Mouse (Mus musculus): ENCODE measurements around the gene Tff1. TPM values are rescaled to one million over a fixed set of nuclear protein-coding genes. Genes with fewer than 3 reads are reported as not detected.

Tff1 gene
- polyA plus RNA-seq, 1 experiment = not detected

DNA sequence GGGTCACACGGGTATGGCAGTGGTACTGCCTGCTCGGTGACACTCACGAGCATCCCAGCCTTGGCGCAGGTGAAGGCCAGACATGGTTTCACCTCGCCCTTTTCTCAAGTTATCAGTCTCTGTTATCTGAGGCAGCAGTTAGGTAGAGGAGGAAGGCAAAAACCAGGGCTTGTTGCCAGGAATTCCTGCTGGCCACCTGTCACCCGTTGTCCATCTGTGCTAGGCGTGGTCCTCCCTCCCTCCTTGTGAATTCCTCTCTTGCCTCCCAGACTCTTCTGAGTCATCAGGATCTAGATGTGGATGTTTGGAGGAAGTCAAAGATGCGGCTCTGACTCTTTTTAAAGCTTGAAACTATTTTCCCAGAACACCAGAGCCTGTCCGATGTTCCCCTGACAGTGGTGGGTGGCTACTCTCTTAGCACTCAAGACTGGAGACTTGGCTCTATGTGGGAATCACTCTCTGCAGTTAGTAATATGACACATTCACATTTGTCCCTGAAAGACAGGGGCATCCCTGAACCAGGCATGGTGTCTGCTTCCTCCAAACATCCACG is 33.7 kb downstream of the Tff1 start:
- no peaks in the 10 kb centered on the region for H3K27me3 ChIP-seq (ENCODE audit: control insufficient read depth, insufficient read depth, low read length)
- no peak overlapping the region for H3K4me3 ChIP-seq (ENCODE audit: extremely low read depth, insufficient read depth, insufficient read length)
- no peak overlapping the region for H3K27ac ChIP-seq (ENCODE audit: insufficient read depth, low read length)
- H3K4me1 ChIP-seq (ENCODE audit: control insufficient read depth, insufficient read depth, insufficient read length) = no peaks in the 10 kb centered on the region
- WGBS = 87% methylated on average over 10 of the region's 10 CpGs
- TF ChIP-seq CTCF (IDR thresholded peaks at IDR 0.05; ENCODE audit: extremely low read depth, insufficient read depth, insufficient read length, insufficient replicate concordance) (no peak), POLR2A (IDR thresholded peaks at IDR 0.05; ENCODE audit: low read depth, low read length) (no peak)
- no peaks in the 10 kb centered on the region for H3K36me3 ChIP-seq (ENCODE audit: control insufficient read depth, insufficient read depth, low read length)
- DNase-seq (ENCODE audit: low read depth in 1 of 2, low spot score in 2 of 2) = no peak

DNA sequence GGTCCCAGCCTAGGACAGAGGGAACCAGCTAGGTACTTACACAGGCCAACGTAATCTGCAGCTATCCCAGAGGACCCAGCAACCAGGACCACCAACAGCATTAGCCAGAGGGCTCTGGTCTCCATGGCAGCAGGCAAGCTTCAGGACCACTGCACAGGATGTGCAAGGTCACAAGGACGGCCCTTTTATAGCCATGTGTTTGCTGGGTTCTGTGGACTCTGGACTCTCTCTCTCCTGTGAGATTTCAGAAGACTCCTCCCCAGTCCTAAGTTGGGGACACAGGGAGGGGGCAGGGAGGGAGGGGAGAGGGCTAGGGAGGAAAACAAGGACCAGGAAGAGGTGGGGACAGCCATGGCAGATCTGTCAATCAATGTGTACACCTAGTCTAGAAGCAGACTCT is 35.6 kb downstream of the Tff1 start, which contains the start of gene Tff3:
Gene Tff3 (minus strand): TSS at position 195 of the 400 bp plus-strand sequence.
- no peaks in the 10 kb centered on the region for H3K27me3 ChIP-seq (ENCODE audit: control insufficient read depth, insufficient read depth, low read length)
- no peak within 1 kb of the TSS for H3K4me3 ChIP-seq (ENCODE audit: extremely low read depth, insufficient read depth, insufficient read length)
- TF ChIP-seq CTCF (IDR thresholded peaks at IDR 0.05; ENCODE audit: extremely low read depth, insufficient read depth, insufficient read length, insufficient replicate concordance) (no peak), POLR2A (IDR thresholded peaks at IDR 0.05; ENCODE audit: low read depth, low read length) (no peak)
- WGBS = 55% methylated on average over 2 of the region's 2 CpGs
- DNase-seq (ENCODE audit: low read depth in 1 of 2, low spot score in 2 of 2) = no peak
- no peaks in the 10 kb centered on the region for H3K36me3 ChIP-seq (ENCODE audit: control insufficient read depth, insufficient read depth, low read length)
- peaks cover 3% of the 10 kb centered on the region; the same call in 1 of the 2 replicates for H3K4me1 ChIP-seq (ENCODE audit: control insufficient read depth, insufficient read depth, insufficient read length)
- H3K27ac ChIP-seq (ENCODE audit: insufficient read depth, low read length) = no peak within 1 kb of the TSS

DNA sequence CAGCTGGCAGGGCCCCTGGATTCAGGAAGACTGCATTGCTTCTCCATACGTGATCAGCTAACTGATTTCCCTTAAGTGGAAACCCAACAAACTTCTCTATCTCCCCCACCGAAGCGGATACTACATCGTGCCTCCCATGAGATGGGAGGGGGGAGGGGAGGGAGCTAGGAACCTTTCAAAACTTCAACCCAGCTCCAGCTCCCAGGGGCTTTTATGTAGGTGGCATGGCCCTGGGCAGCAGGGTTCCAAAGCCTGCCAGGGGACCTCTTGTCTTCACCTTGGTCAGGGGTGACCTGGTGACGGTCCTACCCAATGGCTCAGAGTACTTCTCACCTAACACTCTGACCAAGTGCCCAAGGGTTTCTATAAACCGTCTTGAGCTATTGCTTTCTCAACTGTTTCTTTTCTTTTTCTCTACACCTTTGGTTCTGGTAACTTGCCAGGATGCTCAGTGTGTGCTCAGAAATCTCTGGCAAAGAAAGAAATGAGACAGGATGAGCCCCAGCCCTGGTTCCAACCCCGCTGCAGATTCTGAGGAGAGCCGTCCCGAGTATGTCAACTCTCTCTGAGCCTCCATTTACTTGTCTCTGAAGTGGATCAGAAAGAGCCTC is 36.3 kb downstream of the Tff1 start:
- no peak for TF ChIP-seq POLR2A (IDR thresholded peaks at IDR 0.05; ENCODE audit: low read depth, low read length)
- H3K4me3 ChIP-seq (ENCODE audit: extremely low read depth, insufficient read depth, insufficient read length) = no peak overlapping the region
- H3K36me3 ChIP-seq (ENCODE audit: control insufficient read depth, insufficient read depth, low read length) = no peaks in the 10 kb centered on the region
- DNase-seq (ENCODE audit: low read depth in 1 of 2, low spot score in 2 of 2) = no peak
- no peaks in the 10 kb centered on the region for H3K27me3 ChIP-seq (ENCODE audit: control insufficient read depth, insufficient read depth, low read length)
- 82% methylated on average over 9 of the region's 9 CpGs for WGBS
- H3K27ac ChIP-seq (ENCODE audit: insufficient read depth, low read length) = no peak overlapping the region
- peaks cover 3% of the 10 kb centered on the region; the same call in 1 of the 2 replicates for H3K4me1 ChIP-seq (ENCODE audit: control insufficient read depth, insufficient read depth, insufficient read length)

DNA sequence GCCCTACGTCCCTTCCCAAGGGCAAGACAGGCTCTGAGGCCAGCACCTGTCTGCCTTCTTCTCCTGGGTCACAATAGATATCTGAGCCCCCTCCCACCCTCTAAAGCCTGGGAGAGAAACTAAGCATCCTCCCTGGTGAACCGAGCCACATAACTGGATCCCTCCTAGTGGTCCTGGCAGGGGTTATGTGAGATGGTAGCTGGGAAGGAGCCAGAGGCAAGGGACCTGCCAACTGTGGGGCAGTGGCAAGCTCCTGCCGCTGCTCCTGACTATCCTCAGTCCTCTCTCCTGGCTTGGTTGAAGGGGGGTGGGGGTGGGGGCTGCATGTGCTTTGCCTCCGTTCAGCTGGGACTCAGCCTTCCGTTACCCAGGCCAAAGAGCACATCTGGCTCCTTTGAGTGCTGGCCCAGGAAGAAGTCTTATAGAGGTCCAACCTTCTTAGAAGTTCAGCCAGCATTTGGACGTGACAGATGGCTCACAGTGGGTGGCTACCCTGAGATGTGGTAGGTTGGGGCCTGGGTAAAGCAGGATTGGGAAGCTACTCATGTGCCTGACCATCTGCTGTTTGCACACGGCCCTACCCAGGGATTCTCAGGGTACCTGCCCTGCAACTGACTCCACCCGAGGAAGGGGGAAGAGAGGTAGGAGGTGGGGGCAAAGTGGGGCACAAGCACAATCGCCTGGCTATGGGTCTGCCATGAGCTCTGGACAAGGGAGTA is 39.4 kb downstream of the Tff1 start:
- Histone ChIP-seq H3K4me3 (ENCODE audit: extremely low read depth, insufficient read depth, insufficient read length) (no peak overlapping the region), H3K27me3 (ENCODE audit: control insufficient read depth, insufficient read depth, low read length) (no peaks in the 10 kb centered on the region), H3K27ac (ENCODE audit: insufficient read depth, low read length) (no peak overlapping the region), H3K36me3 (ENCODE audit: control insufficient read depth, insufficient read depth, low read length) (no peaks in the 10 kb centered on the region), H3K4me1 (ENCODE audit: control insufficient read depth, insufficient read depth, insufficient read length) (peaks cover 3% of the 10 kb centered on the region; the same call in 1 of the 2 replicates)
- no peak for DNase-seq (ENCODE audit: low read depth in 1 of 2, low spot score in 2 of 2)
- TF ChIP-seq CTCF (IDR thresholded peaks at IDR 0.05; ENCODE audit: extremely low read depth, insufficient read depth, insufficient read length, insufficient replicate concordance) (no peak), POLR2A (IDR thresholded peaks at IDR 0.05; ENCODE audit: low read depth, low read length) (no peak)
- 62% methylated on average over 9 of the region's 9 CpGs for WGBS

DNA sequence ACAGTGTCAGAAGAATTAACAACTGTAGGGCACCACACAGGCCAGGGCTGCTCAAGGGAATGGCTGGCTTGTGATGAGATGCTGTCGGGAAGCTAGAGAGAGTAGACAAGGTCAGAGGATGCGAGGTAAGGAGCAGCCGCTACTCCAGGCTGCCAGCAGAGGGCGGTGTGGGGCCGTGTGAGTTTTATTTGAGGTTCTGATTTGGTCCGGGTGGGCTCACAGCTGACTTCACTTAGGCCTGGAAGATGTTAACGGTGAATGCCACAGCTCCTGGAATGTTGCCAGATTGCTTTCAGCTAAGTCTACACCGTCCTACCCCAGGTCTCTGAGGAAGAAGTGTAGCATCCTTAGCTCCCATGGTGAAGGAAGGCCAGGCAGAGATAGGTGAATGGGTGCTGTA is 43.1 kb downstream of the Tff1 start:
- TF ChIP-seq POLR2A (IDR thresholded peaks at IDR 0.05; ENCODE audit: low read depth, low read length) (no peak), CTCF (IDR thresholded peaks at IDR 0.05; ENCODE audit: extremely low read depth, insufficient read depth, insufficient read length, insufficient replicate concordance) (peak; percentile 92)
- H3K4me1 ChIP-seq (ENCODE audit: control insufficient read depth, insufficient read depth, insufficient read length) = peaks cover 3% of the 10 kb centered on the region; the same call in 1 of the 2 replicates
- WGBS = 8% methylated on average over 8 of the region's 8 CpGs
- no peak overlapping the region for H3K4me3 ChIP-seq (ENCODE audit: extremely low read depth, insufficient read depth, insufficient read length)
- H3K27ac ChIP-seq (ENCODE audit: insufficient read depth, low read length) = no peak overlapping the region
- H3K27me3 ChIP-seq (ENCODE audit: control insufficient read depth, insufficient read depth, low read length) = no peaks in the 10 kb centered on the region
- peak; percentile 9 to 30 for DNase-seq (ENCODE audit: low read depth in 1 of 2, low spot score in 2 of 2)
- H3K36me3 ChIP-seq (ENCODE audit: control insufficient read depth, insufficient read depth, low read length) = peaks cover 11% of the 10 kb centered on the region

DNA sequence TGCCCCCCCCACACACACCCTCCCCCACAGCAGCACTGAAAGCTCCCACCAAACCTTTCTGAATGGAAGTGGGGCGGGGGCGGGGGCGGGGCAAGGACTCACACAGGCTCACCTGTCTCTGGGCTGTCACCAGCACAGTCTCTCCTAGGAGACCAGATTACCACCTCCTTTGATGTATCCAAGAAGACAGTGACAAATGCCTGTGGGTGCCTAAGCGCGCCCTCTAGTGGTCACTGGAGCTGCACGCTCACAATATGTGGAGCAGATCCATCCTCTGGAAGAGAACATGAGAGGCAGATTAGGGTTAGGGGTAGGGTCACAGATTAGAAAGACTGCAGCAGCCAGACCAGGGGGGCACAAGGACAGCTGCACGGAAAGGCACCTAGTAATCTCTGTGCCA is 45.6 kb downstream of the Tff1 start:
- peak; percentile 39 to 75 for DNase-seq (ENCODE audit: low read depth in 1 of 2, low spot score in 2 of 2)
- TF ChIP-seq POLR2A (IDR thresholded peaks at IDR 0.05; ENCODE audit: low read depth, low read length) = no peak
- TF ChIP-seq CTCF (IDR thresholded peaks at IDR 0.05; ENCODE audit: extremely low read depth, insufficient read depth, insufficient read length, insufficient replicate concordance) = peak; percentile 90; the same call in 1 of the 2 replicates
- H3K27ac ChIP-seq (ENCODE audit: insufficient read depth, low read length) = no peak overlapping the region
- 10% methylated on average over 7 of the region's 7 CpGs for WGBS
- H3K4me1 ChIP-seq (ENCODE audit: control insufficient read depth, insufficient read depth, insufficient read length) = no peaks in the 10 kb centered on the region
- no peak overlapping the region for H3K4me3 ChIP-seq (ENCODE audit: extremely low read depth, insufficient read depth, insufficient read length)
- H3K36me3 ChIP-seq (ENCODE audit: control insufficient read depth, insufficient read depth, low read length) = peaks cover 27% of the 10 kb centered on the region
- no peaks in the 10 kb centered on the region for H3K27me3 ChIP-seq (ENCODE audit: control insufficient read depth, insufficient read depth, low read length)

DNA sequence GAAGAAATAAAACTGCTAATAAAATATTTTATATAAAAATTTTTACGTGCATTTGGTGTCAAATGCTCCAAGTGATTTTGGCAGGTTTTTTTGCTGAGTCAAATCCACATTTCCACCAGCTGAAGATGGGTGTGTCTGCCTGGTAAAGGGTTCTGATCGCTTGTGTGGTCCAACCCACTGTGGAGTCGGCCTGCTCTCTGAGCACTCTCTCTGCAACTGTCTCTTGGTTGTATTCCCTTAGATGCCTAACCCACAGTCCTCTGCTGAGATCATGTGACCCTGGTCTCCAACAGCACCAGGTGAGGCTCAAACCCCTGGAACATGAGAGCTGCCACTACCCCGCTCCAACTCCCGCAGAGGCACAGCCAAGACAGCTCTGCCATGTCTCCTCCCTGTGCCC is 47.1 kb downstream of the Tff1 start:
- WGBS = 82% methylated on average over 5 of the region's 5 CpGs
- no peak overlapping the region for H3K27ac ChIP-seq (ENCODE audit: insufficient read depth, low read length)
- no peaks in the 10 kb centered on the region for H3K4me1 ChIP-seq (ENCODE audit: control insufficient read depth, insufficient read depth, insufficient read length)
- no peak for DNase-seq (ENCODE audit: low read depth in 1 of 2, low spot score in 2 of 2)
- TF ChIP-seq CTCF (IDR thresholded peaks at IDR 0.05; ENCODE audit: extremely low read depth, insufficient read depth, insufficient read length, insufficient replicate concordance) (no peak), POLR2A (IDR thresholded peaks at IDR 0.05; ENCODE audit: low read depth, low read length) (no peak)
- peaks cover 41% of the 10 kb centered on the region for H3K36me3 ChIP-seq (ENCODE audit: control insufficient read depth, insufficient read depth, low read length)
- no peaks in the 10 kb centered on the region for H3K27me3 ChIP-seq (ENCODE audit: control insufficient read depth, insufficient read depth, low read length)
- no peak overlapping the region for H3K4me3 ChIP-seq (ENCODE audit: extremely low read depth, insufficient read depth, insufficient read length)
